Mouse (Mus musculus) layer of hippocampus, adult 9-11 months (tissue): ENCODE measurements around the gene Tax1bp1.

Experiments used
- DNase-seq: peaks from one replicate; pipeline ENCODE4 v3.0.0; 2022

Tax1bp1 gene

DNA sequence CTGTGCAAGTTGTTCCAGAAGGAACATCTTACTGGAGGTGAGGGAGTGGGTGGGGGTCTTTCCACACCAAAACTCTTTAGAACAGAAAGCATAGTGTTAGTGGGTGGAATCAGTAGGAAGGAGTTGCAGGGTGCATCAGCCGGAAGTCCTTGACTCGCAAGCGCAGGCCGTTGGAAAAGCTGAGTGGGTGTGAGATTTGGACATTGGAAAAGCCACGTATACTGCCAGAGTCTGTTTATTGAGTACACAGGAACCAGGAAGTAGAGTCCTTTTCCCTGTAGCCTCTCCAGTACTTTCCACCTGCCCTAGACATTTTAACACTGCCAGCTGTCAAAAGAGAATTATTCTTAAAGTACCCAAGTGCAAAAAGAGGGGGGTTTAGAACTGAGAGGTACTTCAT is 5.7 kb upstream of the Tax1bp1 start:
- DNase-seq: no peak

DNA sequence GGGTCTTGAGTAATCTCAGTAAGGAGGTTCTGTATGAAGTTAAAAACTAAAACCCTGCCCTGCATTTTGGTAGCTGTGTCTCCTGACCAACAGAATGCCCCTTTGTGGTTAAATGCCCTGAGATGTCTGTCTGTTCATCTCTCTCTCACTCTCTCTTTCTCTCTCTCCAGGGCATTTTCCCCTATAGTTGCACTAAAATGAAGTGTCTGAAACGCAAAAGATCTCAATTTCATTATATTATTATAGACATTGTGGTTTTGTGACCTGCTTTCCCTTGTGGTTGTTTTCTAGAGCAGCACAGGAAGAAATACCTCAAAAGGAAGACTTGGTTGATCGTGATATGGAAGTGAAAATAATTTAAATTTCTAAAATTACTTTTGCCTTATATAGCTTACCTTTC is 966 bp upstream of the Tax1bp1 start:
- DNase-seq: no peak

DNA sequence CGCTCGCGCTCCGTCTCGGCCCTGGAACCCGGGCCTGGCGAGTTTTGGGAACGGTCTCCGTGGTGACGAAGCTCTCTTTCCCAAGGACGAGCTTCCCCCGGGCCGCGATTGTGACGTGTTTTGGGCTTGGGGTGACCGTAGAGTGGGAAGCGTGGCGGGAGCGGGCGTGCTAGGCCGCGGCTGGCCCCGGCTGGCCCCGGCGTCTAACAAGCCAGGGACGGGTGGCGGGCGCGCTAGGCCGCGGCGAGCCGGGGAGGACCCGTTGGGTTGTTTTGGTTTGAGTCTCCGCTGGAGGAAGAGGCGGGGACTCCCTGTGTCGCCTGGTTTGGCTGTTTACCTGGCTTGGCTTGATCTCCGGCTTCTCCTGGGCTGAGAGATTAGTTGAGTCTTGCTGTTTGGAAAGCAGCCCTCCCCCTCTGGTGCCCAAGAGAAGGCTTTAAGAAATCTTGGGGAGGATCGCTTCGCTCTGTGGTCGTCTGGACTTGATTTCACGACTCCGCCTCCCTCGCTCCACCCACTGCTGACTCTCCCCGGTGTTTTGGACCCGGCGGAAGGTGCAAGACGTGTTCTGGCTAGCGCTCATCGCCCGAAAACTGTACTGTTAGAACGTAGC is 474 bp downstream of the Tax1bp1 start:
- peak; percentile 56 for DNase-seq

DNA sequence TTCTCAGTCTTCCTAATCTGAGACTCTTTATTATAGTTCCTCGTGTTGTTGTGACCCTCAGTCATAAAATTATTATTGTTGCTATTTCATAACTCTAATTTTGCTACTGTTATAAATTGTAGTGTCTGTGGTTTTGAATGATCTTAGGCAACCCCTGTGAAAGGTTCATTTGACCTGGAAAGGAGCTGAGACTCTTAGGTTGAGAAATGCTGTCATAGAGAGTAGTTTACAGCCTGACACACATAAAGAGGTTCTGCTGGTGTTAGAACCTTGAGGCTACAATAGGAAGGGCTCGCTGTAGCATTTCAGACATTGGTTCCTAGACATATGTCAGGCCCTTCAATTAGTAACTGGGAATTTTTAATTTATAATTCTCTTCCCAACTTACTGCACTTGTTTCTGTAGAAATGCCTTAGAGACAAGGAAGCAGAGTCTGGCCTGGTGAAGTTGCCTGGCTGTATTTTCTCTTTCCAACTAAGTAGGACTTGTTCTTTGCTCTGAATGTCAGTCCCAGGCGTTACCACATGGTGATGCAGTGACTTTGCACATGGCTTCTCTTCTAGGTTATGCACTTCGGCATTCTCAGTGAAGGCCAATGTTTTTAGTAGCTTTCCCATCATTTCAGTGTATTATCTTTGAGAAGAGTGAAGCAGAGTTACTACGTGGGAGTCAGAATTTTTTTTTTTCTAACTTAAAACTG is 4.1 kb downstream of the Tax1bp1 start:
- DNase-seq: no peak

- peak; percentile 52 for DNase-seq
Measured at GRCm38 (mm10) chr6:52724805-52725439, 11.4 kb downstream of the Tax1bp1 start.

DNA sequence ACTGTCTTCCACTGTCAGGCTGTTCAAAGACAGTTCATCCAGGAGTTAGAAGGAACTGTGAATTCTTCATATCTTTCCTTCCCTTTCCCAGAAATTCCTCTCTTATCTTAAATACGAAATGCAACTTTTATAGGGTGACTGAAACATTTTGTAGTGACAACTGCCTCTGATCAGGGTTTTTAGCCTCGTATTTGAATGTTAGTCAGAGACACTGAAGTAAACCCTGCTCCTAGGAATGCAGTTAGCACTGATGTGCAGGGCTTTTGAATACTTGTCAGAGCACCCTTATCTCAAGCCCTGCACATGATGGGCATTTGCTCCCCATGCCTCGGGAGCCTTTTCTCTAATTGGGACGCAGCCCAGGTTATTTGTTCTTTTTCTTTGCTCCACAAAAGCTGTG is 16.8 kb downstream of the Tax1bp1 start:
- DNase-seq: no peak

DNA sequence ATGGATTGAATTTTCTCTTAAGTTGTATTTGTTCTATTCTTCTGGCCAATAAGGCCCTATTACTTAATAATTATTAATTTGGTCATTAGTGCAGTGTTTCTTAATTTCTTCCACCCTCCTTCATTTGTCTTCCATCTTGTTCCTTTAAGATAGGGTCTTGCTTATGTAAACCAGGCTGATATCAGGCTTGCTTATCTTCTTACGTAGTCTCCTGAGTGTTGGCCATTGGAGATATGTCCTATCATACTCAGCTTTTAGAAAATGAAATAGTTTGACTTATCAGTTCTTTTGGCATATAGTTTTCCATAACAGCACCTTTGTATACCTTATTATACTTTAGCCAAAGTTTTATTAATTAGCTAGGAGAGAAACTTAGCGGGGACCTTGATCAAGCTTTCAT is 21.1 kb downstream of the Tax1bp1 start:
- no peak for DNase-seq

- DNase-seq: no peak
Measured at GRCm38 (mm10) chr6:52752832-52753231, 39.3 kb downstream of the Tax1bp1 start.

DNA sequence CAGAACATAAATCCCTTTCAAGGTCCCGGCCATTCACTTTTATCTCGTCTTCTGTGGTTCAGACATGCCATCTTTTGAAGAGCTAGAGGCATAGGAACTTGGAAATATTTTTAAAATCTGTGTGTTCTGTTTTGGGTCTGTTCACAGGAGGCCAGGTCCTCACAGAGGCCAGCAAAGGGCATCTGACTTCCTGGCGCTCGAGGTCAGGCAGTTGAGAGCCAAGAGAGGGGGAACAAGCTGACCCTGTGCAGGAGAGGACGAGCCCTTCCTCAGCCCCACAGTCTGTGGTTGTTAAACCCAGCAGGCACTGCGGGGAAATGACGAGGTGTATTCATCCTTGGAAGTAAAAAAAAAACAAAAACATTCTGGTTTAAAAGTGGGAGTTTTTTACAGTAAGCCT is 51.7 kb downstream of the Tax1bp1 start:
- no peak for DNase-seq

DNA sequence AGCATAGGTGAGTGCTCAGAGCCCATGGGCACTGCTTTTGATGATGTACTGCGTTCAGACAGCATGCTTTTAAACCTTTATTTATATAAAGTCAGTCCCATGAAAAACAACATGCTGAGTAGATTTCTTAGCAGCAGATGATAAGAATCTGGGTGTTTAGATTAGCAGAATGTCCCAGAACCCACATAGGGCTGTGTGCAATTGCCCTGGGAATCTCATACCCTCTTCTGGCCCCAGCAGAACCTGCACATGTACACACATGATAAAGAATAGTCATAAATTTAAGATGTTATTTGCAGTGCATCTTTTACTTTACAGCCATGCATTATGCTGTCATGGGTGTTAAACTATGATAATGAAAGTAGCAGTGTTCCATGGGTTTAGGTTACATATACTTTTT is 57.3 kb downstream of the Tax1bp1 start:
- DNase-seq: no peak

- no peak for DNase-seq
Measured at GRCm38 (mm10) chr6:52773132-52773531, 59.6 kb downstream of the Tax1bp1 start.

GRCm38 (mm10) chr6:52775350-52775749 is 61.8 kb downstream of the Tax1bp1 start:
- no peak for DNase-seq

- DNase-seq: no peak
Measured at GRCm38 (mm10) chr6:52775956-52776355, 62.4 kb downstream of the Tax1bp1 start.

DNA sequence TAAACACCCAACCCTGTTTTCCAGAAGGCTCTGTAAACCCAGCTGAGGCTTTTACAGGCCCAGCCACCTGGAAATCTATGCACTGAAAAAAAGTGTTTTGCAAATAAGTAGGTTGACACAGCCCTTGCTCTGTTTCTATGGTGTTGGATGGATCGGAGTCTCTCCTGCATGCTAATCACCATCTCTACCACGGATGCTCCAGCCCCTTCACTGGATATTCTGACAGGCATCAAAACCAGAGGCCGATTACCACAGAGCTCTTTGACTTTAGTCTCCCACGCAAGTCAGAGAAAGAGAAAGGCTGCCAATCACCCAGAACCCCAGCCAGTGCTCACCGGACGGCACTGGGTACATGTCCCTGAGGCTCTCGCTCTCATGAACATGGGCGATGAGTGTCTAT is 63.5 kb downstream of the Tax1bp1 start:
- DNase-seq: no peak

GRCm38 (mm10) chr6:52778523-52778922 is 65.0 kb downstream of the Tax1bp1 start:
- DNase-seq: no peak

DNA sequence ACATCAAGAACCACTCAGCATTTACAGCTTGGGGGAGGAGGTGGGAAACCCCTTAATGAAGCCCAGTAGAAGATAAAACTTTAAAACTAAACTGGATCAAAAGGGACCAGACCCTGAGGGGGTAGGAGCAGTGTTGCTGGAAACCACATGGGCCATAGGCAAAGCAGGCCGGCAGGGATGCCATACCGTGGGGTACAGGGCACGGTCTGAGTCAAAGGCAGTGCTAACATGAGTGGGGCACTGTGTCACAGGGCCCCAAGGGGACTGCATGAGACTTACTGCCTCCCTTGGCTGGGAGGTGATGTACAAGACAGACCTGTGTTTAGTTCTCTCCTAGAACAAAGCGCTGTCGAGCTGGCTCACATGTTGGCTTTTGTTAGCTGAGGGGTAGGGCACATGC is 66.0 kb downstream of the Tax1bp1 start:
- DNase-seq: no peak

DNA sequence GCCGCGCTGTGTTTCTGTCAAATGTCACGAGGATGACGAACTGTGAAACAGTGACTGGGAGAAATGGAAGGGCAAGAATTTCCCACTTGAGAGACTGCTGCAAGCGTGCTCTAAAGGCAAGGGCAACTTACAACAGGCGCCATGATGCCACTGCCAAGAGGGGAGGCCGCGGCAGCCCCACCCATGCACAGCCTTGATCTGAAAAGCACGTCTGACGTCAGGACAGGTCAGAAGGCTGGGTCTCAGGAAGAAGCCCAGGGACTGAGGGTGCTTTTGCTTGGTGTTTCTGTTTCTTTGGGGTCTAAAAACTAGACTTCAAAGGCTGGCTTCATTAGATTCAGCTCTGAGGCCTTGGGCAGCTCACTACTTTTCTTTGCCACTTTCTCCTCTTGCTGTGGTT is 76.8 kb downstream of the Tax1bp1 start:
- no peak for DNase-seq

DNA sequence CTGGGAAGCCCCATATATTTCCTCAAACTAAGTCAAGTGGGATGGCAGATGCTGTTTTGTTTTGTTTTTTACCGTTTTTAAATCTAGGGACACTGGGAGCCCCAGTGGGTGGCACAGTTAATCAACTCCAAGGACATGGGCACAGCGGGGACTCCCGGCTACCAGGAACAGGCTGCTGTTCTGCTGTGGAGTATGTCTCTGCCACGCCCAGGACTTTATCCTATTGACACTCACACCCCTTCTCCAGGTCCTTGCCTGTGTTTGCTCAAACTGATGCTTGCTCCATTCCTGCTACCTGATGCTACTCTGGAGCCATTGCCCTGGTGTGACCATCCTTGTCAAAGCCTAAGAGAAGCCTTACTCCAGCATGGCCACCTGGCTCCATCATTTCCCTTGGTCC is 77.3 kb downstream of the Tax1bp1 start:
- no peak for DNase-seq

GRCm38 (mm10) chr6:52792455-52792854 is 78.9 kb downstream of the Tax1bp1 start:
- no peak for DNase-seq

- peak; percentile 29 for DNase-seq
Measured at GRCm38 (mm10) chr6:52795029-52795841, 81.7 kb downstream of the Tax1bp1 start.

DNA sequence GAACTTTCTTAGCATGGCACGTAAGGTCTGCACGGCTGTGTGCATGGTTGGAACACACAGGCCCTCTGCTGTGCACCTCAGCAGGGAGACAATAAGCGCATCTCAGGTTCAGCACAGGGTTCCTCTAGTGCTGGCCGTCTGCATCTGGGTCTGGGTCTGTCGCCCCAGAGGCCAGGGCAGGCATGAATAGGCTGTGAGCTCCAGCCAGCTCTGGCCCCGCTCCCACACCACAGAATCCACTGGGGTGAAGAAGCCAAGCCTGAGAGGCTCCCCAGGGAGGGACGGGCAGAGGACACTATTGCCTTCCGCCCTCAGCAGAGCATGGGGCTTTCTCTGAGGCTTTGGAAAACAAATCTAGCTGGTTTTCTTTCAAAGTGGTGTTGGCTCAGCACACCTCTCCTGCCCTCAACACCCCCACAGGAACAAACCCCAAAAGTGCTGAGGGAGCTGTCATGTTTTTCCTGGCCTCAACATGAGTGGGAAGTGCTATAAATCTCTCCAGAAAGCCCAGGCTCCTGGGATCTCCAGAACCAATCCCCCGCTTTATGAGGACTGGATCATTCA is 82.6 kb downstream of the Tax1bp1 start:
- no peak for DNase-seq

- DNase-seq: no peak
Measured at GRCm38 (mm10) chr6:52796691-52797090, 83.2 kb downstream of the Tax1bp1 start.

DNA sequence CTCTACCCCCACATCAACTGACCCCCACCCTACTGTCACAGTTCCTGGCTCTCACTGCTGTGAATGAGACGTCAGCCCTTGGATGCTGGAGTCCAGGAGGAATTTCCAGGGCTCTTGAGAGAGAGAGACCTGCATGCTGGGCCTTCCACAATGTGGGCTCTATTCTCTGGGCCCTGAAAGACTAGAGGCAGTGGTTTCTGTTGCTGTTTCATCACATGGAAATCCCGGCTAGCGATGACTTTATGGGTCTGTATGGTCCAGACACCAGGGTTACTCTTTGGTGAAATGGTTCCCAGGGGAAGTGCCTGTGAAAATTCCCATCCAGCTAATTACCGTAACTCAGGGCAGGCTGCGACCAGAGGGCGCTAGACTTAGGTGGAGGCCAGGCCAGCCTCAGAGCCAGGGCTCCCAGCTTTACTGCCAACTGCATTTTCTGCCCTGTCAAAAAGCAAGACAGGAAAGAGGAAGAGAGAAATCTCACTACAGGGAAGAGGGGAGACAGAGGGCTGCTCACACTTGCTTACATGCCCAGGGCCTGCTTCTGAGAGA is 83.8 kb downstream of the Tax1bp1 start:
- no peak for DNase-seq
